Mouse (Mus musculus) fibroblast of lung, adult 2 months (primary cell): ENCODE measurements around the gene Eml6.
A peak's percentile ranks its signal among the peaks of the same experiment; 100 is the strongest.
"Not testable (repeated sequence)": the region's sequence is repeated elsewhere in the genome, so short reads cannot be mapped to it uniquely, and the experiment has no call there.

Source experiments
- DNase-seq: peaks from one replicate; pipeline ENCODE4 v3.0.0-alpha.2; 2011; ENCODE audit warnings: low read depth

Eml6 gene

DNA sequence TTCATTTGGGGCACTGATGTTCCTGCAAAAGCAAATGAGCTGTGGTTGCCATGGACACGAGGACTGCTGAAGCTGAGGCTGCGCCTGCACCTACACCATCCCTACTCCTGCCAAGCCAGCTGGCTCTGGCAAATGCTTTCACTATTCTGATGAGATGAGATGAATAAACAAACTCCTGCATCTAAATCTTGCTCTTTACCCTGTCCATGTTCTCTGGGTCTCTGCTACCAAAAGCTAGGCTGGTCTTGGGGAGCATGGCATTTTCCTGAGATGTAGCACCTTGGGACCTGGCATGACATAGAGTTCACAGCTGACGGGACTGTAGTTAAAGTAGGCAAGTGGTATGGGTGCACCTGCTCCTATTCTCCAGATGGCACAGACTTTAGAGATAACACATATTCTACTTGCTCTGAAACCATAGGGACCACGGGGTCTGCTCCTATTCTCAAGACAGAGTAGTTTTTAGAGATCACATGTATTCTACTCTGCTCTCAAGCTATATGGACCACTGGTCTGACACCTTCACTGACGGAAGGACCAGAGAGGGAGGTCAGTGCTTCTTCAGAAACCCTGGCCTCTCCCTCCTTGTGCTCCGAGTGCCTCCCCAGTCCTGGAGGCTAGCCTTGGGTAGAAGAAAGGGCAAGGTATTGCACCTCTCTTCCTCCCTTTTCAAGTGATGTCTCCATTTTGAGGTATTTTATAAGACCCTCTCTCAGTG, 236.8 kb downstream of the Eml6 start:
- DNase-seq = no peak

DNA sequence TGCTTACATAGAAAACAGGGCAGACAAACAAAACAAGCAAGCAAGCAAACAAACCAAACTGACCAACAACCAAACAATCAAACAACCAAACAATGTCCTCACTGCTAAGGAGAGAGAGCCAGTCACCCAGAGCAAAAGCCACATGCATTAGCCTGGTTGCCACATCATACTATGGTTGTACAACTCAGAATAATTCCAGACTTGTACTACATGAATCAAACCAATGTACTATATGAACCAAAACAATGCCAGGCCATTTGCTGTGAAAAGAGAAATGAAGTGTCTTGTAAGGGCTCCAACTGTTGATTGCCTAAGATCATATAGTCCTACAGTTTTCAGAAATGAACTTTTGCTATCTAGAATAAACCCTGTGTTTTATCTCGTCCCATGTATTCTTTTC, 237.3 kb downstream of the Eml6 start:
- no peak for DNase-seq

DNA sequence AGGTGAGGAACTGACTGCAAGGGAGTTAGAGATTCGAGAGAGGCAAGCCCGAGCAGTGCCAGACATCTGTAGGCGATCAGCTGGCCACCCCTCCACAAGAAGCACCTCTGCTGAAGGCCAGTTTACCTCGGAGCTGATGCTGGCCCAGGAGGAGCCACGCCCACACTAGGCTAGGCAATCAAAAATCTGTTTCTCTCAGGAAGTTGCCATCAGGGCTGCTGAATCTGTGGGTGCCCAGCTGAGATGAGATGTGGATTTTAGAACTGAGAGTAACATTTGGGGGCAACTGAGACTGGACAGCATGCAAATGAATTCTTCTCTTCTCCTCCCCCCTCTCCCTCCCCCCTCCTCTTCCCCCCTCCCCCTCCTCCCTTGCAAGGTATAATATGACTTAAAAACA, 238.4 kb downstream of the Eml6 start:
- no peak for DNase-seq

DNA sequence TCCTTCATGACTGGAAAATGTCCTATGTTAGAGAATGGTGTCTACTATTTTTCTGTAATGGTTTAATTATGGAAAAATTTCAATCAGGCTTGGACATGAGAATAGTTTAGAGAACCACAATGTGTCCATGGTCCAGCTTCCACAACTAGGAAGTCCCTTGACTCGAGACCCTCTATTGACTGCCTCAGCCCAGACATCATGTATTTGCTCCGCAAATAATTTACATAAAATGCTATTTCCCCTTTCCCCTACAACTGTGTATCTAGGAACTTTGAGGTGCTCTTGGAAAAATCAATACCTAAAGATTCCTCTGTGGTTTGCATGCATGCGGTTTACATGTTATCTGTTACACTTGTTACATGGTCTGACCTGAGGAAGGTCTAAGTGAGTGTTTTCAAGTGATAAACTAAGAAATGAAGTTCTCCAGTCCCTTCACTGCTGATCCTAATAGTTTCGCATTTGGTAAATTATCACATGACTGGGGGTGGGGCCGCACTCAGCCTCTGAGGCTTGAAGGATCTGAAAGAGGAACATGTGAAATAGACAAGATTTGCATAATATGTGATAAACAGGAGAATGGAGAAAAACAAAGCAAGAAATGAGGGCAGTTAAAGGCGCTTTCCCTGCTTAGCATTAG, 239.1 kb downstream of the Eml6 start:
- DNase-seq = no peak

DNA sequence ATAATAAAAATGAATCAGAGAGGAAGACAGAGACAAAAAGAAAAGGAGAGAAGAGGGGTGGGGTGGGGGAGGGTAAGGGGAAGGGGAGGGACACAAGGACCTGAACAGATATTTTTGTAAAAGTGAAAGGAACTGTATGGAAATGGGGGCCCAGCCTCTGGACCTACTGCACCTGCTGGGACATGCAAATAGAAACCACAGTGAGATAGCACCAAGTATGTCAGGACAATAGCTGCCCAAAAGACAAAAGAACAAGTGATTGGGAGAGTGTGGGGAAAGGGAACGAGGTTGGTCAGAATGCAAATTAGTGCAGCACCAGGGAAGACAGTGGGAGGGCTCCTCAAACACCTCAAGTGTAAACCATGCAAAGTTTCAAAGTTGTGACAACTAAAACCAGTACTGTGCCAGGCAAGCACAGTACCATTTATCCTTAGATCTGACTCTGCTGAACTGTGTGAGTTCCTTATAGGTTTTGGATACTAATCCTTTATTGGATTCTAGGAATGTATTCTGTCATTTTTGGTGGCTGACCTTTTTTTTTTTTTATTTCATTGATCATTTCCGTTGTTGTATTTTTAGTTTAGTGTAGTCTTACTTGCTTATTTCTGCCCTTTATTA, 246.3 kb downstream of the Eml6 start:
- no peak for DNase-seq

DNA sequence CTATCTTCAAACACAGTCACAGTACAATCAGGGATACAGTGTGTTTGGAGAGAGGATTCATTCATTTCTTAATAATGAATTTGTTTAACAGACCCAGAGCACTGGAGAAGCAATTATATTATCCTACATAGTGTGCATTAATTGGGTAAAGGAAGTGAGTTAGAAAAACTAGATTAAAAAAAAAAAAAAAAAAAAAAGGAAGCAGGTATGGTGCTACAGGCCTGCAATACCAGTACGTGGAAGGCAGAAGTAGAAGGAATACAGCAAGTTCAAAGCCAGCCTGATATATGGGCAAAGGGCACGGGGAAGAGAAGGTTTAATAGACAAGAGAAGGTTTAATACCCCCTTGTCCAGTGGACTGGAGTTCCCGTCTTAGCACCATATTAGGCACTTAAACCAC, 246.9 kb downstream of the Eml6 start:
- no peak for DNase-seq

DNA sequence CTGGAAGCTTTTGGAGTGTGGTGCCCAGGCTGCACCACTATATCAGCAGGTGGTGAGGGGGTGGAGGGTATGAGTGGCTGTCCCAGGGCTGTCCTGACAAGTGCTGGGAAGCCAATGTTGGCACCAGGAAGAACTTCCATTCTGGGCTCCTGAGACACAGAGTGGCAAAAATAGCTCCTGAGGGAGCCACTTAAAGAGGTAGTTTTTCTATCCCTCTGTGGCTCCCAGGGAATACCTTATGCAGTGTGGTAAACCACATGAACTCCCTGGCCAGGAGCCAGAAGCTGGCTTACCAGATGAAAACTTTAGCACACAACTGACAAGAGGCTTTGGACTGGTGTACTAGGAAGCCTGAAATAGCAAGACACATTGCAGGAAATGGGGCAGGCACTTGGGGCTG, 247.9 kb downstream of the Eml6 start:
- DNase-seq = peak; percentile 61

DNA sequence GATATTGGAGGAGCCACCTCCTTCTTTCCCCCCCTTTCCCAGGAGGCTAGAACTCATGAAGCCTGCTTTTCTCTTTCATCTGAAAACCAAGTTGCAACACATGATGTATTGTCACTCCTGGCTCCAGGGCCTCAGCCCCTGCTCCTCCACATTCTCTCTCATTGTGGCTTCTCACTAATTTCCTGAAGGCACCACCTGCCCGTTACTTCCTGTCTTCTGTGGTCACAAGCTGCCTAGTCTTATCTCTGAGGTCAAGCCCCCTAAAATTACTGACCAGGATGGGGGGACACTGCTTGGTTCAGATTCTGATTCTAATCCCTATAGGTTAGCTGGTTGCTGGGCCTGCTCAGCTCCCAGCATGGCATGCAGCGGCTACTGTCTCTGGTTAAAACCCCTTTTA, 251.1 kb downstream of the Eml6 start:
- no peak for DNase-seq

DNA sequence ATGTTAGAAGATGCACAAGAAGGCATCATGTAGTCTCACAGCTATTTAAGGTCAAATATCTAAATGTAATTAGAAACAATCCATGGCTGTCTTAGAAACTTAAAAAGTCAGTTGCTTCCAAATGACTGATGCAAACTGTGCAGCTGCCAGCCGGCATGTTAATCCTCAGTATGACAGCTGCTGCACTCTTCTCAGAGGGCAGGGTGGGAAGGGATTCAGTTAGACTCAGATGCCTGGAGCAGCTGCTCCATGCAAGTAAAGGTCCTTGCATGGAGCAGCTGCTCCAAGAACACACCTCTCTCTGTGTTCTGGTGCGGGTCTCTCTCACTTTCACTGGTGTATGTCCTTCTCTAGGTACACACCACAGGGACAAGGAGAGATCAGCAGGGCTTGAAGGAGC, 251.5 kb downstream of the Eml6 start:
- DNase-seq = no peak

DNA sequence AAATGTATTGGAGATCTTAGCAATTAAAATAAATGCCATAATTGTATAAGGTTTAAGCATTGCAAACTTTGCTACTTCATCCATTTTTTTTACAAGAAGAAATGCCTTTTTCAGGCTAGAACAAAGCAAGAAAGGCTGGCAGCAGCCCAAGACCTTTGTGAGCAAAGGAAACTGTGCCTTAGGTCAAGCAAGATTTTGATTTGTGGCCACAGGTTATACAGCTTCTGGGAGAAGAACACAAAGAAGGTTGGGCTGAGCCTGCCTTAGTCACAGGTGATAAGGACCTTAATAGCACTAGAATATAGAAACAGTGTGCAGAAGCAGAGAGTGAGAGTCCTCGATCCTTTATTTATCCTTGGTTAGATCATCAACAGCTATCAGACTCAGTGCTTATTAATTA, 253.6 kb downstream of the Eml6 start:
- DNase-seq = no peak

DNA sequence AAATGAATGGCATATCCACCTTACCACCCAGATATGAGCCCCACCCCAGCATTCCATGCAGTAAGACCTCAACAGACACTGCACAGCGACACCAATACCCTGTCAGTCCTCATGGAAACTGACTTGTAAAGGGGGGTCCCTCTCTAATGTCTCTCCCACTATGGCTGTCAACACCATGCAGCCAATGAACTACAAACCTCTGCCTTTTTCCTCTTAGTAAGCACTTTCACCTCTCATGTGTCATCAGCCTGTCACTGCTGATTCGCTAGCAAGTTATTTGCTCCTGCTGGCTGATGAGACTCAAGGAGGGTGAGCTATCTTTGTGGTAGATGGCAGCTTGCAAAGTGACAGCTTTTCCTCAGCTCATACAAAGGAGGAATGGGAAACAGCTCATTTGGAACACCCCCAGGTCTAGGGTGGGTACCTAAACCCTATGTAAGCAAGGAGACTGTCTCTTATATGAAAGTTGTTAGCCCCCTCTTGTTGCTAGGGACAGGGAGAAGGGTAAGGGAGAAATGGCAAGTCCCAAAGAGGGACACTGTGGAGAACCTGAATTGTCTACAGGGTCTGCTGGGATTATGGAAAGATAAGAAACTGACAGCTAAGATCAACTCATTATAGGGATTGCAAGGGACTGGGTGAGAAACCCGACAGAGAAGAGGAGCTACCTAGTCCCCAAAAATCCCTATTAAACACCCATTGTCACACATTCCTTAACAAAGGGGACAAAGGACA, 255.0 kb downstream of the Eml6 start:
- no peak for DNase-seq

DNA sequence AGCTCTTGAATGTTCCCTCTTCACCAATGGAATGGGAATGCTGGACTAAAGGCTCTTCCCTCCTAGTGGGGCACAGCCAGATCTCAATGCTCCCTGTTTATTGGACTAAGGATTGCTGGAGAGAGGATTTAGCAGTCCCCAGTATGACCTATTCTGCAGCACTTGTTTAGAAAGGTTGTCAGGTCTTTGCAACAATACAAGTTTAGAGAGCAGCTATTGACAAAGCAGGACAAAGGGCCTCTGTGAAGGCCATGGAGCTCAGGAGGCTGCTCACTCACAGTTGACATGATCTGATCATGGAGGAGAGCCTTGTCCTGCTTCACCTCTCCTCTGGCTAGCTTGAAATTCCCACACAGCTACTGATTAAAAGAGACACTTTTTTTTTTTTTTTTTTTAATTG, 257.3 kb downstream of the Eml6 start:
- no peak for DNase-seq

DNA sequence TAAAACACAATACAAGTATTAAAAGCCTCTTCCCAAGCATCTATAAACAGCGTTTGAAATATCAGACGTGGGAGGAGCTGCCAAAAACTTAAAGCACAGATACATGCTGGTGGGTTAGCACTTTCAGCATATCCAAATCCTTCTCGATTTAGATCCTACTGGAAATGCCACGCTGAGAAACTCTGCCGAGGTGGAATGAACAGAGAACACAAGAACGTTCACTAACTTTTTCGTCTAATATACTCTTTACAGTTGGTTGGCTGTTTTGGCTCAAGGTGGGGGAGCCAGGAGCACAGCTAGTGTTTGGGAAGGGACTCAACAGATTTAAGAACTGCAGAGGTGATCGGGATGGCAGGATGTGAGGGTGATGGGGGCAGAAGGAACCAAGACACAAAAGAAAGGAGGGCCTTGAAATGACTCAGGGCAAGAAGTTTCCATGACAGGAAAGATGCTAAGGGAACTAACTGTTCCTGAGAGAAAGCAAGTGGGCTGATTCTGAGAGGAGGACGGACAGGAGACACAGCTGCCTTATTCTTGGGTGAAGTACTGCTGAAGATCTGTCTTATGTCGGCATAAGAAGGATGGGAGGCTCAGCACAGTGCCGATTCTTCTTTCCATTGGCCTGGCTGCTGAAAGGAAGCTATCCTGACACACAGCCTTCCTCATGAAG, 259.4 kb downstream of the Eml6 start:
- DNase-seq = no peak

DNA sequence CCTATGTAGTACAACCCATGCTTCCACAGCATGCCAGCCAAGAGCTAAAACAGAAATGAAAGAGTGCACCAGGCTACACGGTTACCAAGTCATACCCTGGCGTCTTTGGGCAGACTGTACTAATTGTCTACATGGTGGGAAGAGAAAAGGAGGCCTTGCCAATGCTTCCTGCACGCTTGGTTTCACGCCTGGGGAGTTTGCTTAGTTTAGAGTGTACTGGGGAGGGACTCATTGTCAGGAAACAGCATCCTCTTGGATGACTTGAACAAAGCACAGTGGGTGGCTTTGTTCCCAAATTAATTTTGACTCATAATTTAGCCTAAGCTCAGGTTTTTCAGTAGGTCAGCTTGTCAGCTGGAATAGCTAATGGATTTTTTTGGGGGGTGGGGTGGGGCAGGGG, 260.8 kb downstream of the Eml6 start:
- peak; percentile 14 for DNase-seq

DNA sequence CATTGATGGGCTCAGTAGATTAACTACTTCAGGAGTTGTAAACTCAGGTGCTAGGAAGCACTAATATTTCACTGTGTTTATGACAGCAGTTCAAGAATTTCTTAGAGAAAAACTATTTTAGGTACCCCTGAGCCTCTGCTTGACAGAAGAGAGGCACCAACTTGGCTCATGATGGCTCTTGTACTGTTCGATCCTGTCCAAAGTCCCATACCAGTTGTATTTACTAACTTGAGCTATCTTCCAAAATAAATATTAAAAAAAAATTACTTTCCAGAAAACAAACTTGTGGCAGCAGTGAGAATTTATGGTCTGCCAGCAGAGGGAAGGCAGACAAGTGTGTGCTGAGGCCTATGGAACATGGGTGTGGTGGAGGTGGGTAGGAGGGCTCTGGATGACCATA, 263.1 kb downstream of the Eml6 start:
- DNase-seq = no peak

DNA sequence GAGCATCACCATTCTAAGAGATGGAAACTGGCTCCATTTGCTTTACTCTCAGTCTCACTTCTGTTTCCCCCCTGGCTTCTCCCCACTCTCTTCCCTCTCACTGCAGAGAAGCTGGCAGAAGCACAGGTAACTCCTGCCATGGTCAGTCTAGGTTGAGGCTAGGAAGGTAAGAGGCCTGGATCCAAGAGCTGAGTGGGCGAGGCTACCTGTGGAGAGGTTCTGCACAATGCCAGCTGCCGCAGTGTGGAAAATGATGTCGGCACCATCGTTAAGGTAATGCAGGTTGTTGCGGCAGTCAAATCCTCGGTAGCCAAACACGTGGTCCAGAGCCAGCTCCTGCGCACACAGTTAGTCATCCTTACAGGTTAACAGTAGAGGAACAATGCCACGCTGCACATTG, 264.4 kb downstream of the Eml6 start:
- no peak for DNase-seq

DNA sequence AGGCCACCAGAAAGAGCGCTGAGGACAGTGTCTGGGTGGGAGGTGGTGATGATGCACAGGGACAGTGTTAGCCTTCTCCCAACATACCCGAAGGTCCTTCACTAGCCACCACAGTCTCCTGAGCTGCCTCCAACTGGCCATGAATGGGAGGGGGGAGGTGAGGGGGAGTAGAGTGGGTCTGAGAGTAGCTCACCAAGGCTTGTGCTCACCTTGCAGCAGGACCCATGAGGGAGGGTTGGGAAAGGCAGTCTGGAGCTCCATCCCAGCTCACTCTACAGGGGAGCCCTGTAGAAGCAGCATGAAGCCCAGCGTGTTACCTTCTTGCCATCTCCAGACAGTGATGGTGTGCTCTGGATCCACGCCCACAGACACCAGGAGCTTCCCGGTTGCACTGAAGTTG, 267.2 kb downstream of the Eml6 start:
- DNase-seq = no peak

DNA sequence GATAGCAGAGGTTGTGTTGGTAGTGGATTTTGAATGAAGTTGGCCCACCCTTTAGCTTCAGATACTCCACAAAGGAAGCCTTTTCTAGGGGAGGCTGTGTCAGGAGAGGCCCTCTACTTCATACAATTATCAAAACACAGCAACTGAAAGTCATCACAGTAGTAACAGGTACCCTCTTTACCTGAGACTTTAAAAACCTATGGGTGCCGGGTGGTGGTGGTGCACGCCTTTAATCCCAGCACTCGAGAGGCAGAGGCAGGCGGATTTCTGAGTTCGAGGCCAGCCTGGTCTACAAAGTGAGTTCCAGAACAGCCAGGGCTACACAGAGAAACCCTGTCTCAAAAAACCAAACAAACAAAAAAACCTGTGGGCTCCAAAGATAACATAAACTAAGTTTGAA, 269.8 kb downstream of the Eml6 start:
- not testable (repeated sequence) for DNase-seq

DNA sequence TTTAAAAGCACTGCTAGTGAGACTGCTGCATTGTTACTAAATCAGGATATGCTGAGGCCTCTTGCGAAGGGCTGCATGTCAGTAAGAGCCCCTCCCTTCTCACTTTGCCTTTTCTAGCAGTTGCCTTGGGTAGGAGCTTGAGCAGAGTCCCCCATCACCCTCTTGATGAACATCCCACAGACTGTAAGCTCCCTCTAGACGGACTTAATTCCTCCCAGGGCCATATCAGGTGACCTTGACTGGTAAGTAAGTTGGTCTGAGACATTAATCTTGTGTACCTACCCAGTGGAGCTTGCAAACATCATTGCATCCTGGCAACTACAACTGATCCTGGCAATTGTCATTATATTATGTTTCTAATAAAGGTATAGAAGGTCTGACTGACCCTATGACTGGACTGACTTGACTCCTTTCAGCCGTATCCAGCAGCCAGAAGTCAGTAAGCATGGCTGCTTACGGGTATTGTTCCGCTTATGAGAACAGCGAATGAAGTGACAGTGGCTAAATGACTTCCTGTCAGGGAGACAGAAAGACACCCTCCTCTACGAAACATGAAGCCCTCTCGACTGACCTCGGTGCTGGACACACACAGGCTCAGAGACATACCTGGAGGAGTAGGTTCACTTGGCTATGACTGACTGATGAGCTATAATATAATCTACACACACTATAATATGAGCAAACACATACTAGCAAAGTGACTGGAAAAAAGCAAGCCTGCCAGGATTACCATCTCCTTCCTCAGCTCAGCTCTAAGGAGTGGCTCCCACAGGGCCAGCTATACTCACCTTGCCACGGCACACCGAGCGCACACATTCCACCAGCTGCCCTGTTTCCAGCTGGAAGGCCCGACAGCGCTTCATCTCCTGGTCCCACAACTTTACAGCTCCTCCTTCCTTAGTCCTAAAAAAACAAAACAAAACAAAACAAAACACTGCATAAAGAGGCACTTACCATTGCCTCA, 273.9 kb downstream of the Eml6 start:
- no peak for DNase-seq

DNA sequence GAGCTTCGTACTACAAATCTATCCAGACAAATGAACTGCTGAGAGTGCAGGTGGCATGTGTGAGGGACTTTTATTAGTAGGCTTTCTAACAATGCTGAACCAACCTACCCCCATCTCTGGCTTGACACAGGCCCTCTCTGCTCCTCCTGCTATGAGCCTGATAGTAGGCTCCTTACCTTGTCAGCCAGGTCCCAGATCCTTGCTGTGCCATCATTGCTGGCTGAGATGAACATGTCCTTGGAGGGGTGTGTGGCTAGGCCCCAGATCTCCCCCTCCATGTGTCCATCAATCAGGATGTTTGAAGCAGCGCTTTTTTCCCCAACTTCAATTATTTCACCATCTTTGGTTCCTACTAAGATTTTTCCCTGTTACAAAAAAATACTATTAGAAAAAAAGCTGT, 274.8 kb downstream of the Eml6 start:
- no peak for DNase-seq

DNA sequence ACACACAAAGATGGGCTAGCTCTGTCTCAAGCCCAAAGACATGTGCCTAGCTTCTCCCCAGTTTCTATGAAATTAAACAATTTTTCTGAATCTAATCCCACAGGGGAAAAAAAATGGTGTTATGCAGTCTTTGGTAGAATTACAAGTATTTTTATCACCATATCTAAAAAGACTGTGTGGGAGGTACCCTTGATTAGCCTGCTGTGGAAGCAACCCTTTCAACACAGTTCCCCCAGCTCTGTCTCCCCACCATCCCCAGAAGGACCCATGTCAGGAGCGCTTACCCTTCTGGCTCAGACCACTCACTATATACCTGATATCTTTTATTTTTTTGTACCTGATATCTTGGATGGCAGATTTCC, 276.4 kb downstream of the Eml6 start:
- DNase-seq = no peak
